Mouse (Mus musculus): ENCODE measurements around the gene Atf7ip2.
"Not testable (repeated sequence)": the region's sequence is repeated elsewhere in the genome, so short reads cannot be mapped to it uniquely, and the experiment has no call there.

Gene Atf7ip2

DNA sequence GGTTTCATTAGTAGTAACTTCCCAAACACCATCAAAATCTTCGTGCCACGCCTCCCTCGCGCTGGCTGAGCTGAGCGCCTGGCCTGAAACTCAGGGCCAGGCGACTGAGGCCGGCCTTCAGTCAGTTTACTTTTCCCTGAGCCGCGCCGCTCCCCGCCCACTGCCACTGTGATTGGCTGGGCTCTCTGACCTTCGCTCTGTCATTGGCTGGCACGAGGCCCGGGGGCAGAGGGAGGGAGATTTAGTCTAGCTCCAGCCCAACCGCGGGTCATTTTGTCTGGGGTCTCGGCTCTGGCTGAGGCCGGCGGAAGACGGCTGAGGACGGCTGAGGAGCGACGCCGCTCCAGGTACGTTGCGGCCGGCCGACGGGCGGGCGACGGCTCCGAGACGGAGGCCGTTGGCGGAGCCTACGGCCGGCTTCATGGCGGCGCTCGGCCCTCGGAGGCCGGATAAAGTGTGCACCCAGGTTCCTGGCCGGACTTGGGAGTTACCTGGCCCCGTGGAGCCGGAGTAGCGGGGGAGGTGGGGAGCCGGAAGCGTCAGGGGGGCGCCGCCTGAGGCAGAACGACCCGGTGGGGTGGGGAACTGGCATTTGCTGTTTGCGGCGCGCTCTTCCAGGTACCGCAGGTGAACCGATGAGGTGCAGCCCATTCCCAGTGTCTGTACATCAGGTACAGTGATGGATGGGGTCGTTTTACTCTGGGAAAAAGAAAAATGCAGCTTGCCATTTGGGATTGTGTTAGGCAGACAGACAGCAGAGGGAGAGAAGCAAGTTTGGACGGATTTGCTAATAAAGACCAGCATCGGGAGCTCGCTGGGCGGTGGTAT lies at the start of gene Atf7ip2:
Gene Atf7ip2, plus strand, starts transcription at position 34 of the 828 bp plus-strand sequence.
- DNase-seq, result peak; percentile 88

DNA sequence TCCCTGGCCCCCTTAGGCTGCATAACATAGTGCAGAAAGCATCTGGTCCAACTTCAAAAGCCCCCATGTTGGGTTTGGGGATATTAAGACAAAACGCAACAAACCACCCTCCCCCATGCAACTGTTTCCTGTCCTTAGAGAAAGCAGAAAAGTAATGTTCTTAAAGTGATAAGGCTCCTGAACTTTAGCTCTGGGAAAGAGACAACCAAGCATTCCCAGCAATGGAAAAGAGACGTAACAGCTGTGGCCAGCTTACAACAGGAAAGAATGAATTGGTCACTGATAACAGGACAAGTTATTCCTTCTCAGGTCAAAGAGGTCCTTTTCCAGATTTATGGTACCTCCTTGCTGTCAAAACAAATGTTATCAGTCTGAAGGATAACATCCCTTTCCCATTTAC lies 49.3 kb upstream of the Atf7ip2 start:
- DNase-seq, result no peak

DNA sequence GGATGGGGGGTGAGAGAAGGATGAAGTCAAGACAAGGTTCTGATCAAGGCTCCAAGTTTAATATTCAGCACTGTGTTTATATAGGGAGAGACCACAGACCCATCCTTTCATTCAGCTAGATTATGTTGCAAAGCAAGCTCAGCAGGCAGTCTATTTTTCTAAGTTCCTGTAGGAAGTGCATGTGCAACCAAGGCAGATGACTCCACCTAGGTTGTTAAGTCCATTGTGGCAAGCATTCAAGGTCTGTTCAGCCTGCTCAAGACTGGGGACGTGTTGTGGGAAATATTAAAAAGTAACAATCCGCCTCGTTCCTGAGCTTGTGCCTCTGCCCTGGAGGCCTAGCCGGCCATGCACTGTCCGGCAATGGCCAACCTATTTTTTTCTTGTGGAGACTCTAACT lies 45.1 kb upstream of the Atf7ip2 start:
- DNase-seq, result no peak

DNA sequence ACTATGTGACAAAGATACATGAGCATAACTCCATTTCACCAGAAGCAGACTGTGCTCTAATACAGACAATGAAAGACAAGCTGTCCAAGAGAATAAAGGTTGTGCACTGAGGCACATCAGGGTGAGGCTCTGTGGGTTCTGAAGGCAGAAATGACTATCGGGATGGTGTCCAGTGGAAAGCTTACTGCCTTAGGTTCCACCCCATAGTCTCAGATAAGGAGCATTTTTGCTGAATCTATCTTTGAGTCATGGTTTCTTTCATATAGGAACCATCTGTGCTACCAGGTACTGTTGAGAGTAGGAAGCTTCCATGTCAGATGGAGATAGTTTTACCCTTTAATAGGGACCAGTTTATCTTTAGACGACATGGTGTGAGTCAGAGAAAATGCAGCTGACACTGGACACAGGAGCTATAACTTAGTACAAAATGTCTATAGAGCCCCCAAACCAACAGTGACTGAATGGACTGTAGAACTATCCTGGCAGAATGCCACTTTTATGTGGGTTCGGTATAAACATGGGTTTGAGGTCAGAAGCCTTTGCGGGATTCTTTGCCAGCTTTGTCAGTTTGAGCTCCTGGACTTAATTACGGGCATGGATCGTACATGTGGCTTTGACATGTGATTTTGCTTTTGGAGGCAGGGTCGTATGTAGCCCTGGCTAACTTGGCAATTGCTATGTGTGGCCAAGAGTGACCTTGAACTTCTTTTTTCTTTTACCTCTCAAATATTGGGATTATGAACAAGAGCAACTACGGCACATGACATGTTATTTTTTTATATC lies 23.2 kb upstream of the Atf7ip2 start:
- DNase-seq, result no peak

DNA sequence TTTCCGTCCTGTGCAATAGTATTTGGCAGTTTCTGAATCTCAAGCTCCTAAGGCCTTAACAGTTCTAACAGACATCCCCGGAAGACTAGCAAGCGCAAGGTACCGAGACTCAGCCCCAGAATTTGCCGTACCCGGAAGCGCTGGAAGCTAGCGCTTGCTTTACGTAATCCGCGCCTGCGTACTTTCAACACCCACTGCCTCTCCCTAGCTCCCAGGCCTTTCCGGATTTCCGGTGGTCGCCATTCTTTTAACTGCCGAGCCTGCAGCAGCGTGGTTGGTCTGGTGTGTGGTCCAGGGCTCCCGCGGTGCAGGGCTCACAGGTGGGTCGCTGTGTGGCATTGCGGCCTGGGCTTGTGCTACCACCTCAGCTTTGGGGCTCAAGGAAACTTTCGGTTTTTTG lies 22.5 kb upstream of the Atf7ip2 start, which contains the start of gene Rpl39l:
Gene Rpl39l, plus strand, starts transcription at position 222 of the 400 bp plus-strand sequence.
- no peak for DNase-seq

DNA sequence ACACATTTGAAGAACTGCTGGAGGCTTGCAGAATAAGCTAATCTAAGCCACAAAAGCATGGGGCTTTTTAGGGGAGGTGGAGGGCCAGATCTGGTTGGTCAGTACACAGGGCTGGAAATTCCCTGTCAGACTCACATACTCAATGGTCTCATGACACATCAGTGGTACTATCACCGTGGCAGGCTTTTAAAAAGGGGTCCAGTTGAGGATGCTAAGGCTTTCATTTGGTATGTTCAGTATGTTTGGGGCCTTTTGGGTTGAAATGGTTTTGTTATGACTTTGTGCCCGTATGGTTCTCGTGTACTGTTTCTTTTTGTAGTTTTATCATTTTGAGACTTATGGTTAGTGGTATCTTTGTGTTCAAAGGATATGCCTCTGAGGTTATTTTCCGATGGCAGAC lies 21.2 kb upstream of the Atf7ip2 start:
- DNase-seq, result no peak

DNA sequence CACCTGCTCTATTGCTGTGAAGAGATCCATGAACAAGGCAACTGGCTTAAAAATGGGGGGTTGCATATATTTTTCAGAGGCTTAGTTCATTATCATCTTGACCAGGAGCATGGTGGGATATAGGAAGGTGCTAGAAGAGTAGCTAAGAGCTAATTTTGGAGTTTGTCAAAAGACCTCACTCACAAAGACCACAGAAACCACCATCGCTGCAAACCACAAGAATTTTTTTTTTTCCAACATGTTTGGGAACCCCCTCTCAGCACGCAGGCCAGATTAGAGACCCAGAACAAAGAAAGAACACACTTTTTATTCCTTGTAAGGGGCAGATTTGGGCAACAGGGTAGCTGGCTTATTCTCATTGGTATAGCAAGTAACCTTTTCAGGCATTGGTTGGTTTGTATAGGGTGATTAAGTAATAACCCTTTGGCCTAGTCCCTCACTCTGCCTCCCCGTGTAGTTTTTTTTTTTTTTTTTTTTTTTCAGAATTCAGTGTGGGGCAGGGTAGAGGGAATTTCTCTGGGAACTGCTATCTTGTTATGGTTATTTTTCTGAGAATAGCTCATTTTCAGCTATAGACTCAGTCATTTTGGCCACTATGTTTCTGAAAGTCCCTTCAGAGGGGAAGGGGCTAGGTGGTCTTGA lies 20.2 kb upstream of the Atf7ip2 start:
- no peak for DNase-seq

DNA sequence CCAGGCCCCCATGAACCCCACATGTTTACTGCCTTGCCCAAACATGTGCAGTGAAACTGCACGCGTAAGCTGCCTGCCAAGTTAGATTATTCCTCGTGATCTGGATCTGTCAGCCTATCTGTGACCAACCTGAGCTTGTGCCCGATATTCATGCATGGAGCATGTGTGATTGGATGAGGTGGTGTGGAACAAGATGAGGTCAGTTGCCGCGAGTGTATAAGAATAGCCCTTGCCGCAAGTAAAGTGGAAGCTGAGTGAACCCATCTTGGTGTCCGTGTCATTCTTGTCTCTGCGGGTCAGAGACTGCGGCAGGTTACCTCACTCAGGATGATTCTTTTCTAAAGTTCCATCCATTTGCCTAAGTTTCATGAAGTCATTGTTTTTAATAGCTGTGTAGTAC lies 5.1 kb upstream of the Atf7ip2 start:
- not testable (repeated sequence) for DNase-seq

DNA sequence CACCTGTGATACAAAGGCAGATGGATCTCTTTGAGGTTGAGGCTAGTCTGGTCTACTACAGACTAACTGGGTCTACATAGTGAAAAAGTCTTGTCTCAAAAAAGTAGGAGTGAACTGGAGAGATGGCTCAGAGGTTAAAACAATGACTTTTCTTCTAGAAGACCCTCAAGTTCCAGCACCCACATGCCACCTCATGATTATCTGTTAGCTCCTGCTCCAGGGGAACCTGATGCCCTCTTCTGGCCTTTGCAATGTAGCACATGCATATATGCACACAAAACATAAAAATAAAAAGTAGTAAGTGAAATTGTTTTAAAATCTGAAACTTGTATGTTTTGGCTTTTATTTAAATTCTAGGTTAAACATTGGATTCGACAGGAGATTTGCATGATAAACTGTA lies 16.3 kb downstream of the Atf7ip2 start:
- DNase-seq, result no peak

DNA sequence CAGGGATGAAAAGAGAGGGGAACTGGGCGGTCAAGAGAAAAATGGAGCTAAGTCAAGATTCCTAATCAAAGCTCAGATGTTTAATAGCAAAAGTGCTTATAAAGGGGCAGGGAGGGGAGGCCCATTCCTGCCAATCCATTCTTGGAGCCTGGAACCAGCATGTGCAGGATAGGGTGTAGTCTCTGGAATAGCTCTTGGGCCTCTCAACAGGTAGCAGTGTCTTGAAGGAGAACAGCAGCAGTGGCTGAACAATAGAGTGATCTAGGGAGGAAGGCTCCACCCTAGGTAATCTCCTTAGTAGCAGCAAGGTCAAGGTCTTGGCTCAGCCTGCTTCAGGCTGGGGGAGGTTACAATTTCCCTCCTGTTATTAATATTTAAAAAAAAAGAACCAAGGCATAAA lies 23.9 kb downstream of the Atf7ip2 start:
- not testable (repeated sequence) for DNase-seq

DNA sequence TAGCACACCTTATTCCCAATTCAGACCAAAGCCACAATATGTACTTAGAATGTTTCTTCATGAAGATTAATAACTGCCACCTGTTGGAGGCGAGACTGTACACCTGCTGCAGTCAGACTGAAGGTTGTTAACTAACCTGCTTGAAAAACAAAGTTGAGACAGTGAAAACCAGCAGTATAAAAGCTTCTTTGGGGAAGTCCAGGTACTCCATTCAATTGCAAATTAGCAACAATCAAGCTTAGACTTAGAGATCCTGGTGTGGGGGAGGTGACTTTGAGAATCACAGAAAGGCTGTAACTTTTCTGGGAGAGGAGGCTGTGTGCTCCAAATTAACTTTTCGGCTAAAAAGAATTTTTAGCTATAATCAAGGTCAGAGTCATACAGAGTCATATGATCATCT lies 24.5 kb downstream of the Atf7ip2 start:
- not testable (repeated sequence) for DNase-seq

DNA sequence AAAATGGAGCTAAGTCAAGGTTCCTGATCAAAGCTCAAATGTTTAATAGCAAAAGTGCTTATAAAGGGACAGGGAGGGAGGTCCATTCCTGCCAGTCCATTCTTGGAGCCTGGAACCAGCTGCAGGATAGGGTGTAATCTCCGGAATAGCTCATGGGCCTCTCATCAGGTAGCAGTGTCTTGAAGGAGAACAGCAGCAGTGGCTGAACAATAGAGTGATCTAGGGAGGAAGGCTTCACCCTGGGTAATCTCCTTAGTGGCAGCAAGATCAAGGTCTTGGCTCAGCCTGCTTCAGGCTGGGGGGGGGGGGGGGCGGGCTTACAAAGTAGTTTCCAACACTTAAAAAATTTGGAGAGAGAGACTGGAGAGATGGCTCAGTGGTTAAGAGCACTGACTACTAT lies 34.8 kb downstream of the Atf7ip2 start:
- DNase-seq, result no peak

DNA sequence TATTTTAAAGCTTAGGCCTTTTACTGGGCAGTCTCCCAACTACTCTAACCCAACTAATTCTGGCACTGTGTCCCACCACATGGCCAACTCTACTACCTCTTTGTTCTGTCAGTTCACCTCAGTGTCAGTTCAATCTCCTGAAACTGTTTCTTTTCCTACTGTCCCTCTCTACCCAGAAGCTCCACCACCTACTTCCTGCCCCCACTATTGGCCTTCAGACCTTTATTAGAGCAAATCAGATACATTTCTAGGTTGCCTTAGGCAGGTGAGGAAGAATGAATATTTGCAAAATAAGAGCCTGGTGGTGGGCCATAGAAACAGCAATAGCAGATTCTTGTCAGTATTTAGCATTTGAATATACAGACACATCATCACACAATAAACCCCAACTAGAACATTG lies 44.1 kb downstream of the Atf7ip2 start:
- DNase-seq, result no peak

DNA sequence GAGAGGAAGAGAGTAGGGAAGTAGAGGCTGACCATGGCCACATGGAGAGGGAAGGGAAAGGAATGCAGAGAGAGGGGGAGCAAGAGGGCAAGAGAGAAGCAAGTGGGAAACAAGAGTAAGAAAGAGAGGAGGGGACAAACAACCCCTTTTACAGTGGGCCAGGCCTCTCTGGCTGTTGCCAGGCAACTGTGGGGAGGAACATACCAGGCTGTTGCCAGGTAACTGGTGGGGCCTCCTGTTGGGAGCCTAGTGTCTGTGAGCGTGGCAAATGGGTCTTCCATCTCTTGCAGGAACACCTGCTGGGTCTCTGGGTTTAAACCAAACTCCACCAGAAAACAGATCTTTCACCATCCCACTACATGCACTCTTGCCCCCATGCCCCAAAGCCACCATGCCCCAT lies 61.5 kb downstream of the Atf7ip2 start:
- no peak for DNase-seq

DNA sequence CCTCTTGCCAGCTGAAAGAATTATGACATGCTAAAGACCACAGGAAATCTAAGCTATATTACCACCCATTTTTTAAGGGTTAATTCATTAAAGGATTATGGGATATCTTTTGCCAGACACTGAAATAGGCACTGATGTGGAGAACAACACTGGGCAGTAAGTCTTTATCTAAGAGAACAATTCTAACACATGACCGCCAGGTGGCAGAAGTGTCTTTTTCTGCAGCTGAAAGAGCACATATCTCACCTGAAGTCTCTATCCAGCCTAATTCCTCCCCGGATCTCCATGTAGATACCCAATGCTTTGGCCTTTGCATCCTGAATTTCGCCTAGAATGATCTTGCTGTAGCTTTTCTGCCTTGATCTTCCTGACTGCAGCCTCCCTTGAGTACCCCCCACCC lies 79.7 kb downstream of the Atf7ip2 start:
- peak; percentile 79 for DNase-seq

DNA sequence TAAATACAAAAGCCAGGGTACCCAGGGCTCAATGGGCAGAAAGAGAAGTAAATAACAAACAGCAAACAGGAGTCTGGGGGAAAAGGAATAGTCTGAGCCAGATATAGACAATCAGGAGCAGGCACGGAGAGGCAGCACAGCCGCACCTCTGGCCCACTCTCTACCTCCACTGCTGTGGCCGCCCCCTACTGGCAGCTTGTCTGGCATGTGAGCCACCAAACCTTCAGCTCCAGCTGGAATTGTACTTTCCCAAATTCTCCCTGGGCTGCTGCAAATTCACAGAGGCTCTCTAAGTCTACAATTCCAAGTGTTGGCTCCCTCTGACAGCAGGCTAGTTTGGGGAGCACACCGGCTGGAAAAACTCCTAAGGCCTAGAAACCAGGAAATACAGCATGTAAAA lies 82.0 kb downstream of the Atf7ip2 start:
- DNase-seq, result no peak

DNA sequence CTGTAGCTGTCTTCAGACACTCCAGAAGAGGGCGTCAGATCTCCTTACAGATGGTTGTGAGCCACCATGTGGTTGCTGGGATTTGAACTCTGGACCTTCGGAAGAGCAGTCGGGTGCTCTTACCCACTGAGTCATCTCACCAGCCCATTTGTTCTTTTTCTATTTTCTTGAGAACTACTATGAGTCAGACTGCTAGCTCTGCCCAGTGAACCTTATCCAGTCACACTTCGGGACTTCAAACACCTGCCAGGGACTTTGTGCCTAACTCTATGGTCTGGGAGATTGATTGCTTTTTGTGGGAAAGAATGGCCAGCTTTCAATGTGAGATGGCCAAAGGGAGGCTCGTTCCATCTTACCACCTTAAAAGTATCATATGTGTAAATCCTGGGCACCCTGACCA lies 84.3 kb downstream of the Atf7ip2 start:
- not testable (repeated sequence) for DNase-seq

DNA sequence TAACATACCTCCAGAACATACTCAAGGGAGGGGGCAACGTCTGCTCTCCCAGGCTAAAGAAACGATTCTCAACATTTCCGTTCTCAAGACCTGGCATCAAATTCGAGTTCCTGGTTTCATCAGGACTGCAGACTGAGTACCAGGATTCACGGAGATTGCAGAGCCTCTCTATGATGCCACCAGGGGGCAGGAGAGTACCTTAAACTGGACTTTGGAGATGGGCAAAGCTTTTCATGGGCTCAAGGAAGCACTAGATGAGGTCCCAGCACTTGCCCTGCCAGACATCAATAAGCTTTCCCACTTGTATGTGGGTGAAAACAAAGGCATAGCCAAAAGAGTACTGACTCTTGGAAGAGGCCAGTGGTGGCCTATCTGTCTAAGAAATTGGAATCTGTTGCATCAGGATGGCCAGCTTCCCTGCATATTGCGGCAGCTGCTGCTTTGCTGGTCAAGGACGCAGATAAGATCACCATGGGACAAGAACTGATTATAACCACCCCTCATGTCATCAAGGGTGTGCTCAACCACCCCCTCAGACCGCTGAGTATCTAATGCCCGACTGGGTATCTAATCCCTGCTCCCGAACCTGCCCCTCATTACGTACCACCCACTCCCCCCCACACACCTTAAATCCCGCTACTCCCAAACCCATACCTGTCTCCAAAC lies 87.9 kb downstream of the Atf7ip2 start:
- DNase-seq, result peak; percentile 86

DNA sequence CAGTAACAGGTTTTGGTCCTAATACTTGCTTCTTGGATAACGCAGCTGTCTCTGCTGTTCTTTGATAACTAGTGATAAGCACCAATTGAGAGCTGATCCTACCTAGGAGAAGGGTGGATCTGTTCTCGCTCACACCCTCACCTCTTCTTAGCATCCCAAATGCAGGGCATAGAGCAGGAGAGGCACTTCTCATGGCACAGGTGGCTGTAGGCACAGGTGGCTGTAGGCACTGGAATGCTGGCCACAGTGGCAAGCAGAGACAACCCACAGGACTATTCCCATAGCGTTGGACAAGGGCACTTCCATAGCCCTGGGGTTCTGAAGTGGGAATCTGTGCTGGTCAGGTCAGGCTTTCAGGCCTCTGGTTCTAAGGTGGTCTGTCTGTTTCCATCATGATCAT lies 89.4 kb downstream of the Atf7ip2 start:
- no peak for DNase-seq

DNA sequence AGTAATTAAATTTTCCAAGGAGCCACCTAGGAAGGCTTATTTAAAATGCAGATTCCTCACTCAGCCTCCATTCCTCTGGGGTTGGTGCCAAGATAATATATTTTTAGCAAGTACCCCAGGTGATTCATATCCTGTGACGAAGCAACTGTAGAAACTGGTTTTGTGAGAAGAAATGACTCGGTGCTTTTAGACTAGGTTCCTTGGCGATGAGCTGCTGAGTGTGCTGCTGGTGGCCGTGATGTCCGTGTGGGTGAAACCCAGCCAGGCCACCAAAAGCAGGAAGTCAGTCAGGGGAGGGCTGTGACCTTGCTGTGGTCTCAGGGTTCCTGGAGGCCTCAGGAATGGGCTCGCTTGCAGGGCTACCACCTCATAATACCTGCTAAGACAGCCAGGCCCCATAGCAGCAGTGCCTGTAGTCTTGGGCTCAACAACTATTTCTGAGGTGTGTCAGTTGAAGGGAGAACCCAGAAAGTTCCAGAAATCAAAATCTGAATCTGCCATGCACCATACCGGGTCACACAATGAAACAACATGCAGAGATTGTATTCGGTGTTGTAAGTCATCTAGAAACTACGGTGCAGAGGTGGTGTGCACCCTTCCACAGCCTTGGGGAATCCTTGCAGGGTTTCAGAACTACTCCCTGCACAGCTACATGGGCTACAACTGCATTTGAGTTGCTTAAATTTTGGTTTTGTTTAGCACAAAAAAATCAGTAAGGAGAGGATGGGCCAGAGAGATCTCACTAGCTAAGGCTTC lies 94.2 kb downstream of the Atf7ip2 start:
- DNase-seq, result no peak

DNA sequence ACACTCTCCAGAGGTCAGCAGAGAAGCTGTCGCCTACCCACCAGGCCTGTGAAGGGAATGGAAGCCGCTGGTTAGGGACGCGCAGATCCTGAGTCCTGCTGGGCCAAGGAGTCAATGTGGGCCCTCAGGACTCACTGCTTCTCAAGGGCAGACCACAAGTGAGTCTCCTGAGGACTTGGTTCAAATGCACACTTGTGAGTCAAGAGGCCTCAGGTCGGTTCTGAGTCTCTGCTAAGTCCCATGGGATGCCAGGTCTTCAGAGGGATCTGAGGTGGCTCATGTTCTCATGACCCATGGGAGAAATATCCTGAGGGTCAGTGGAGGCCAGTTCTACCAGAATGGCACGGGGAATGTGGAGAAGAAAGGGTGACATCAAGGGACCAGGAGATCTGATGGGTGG lies 95.6 kb downstream of the Atf7ip2 start:
- DNase-seq, result no peak

Measured in right cerebral cortex, postnatal 4 days (tissue).